Mouse (Mus musculus) v-Abl transformed pro-B cells (cell line): Measurements from ENCODE around the gene Jmjd1c.

Experiments
- in situ Hi-C, 2 experiments: fragments of 400-800 bp; cut with MboI; formaldehyde crosslinking; loops; one replicate each; pipeline ENCODE4 v1.15.1; 2025; ENCODE audit not compliant: unreplicated experiment in 2 of 2

Jmjd1c gene

GRCm38 (mm10) chr10:67120640-67121039, 24.7 kb downstream of the Jmjd1c start:
- in situ Hi-C loops, result no loop called here

GRCm38 (mm10) chr10:67123756-67124155, 27.8 kb downstream of the Jmjd1c start:
- in situ Hi-C loops, result no loop called here

- in situ Hi-C loops, result no loop called here
These were observed 28.2 kb downstream of the Jmjd1c start for GRCm38 (mm10) chr10:67124156-67124555.

- in situ Hi-C loops, result no loop called here
These were observed 30.3 kb downstream of the Jmjd1c start for GRCm38 (mm10) chr10:67126061-67126858.

- in situ Hi-C loops, result no loop called here
These were observed 31.2 kb downstream of the Jmjd1c start for GRCm38 (mm10) chr10:67126859-67127758.

GRCm38 (mm10) chr10:67129531-67129930, 33.6 kb downstream of the Jmjd1c start:
- in situ Hi-C loops, result no loop called here

- in situ Hi-C loops, result no loop called here
These were observed 35.8 kb downstream of the Jmjd1c start for GRCm38 (mm10) chr10:67131709-67132108.

- in situ Hi-C loops, result no loop called here
These were observed 38.4 kb downstream of the Jmjd1c start for GRCm38 (mm10) chr10:67134322-67134721.

GRCm38 (mm10) chr10:67137437-67137836, 41.5 kb downstream of the Jmjd1c start:
- in situ Hi-C loops, result no loop called here

GRCm38 (mm10) chr10:67143661-67144060, 47.7 kb downstream of the Jmjd1c start:
- in situ Hi-C loops, result no loop called here

- in situ Hi-C loops, result no loop called here
These were observed 48.3 kb downstream of the Jmjd1c start for GRCm38 (mm10) chr10:67144269-67144668.

GRCm38 (mm10) chr10:67145623-67146022, 49.7 kb downstream of the Jmjd1c start:
- in situ Hi-C loops, result no loop called here

- in situ Hi-C loops, result no loop called here
These were observed 55.8 kb downstream of the Jmjd1c start for GRCm38 (mm10) chr10:67151766-67152165.

GRCm38 (mm10) chr10:67154647-67155046, 58.7 kb downstream of the Jmjd1c start:
- in situ Hi-C loops, result no loop called here

GRCm38 (mm10) chr10:67174049-67174448, 78.1 kb downstream of the Jmjd1c start:
- in situ Hi-C loops, result no loop called here

- in situ Hi-C loops, result no loop called here
These were observed 80.1 kb downstream of the Jmjd1c start for GRCm38 (mm10) chr10:67176031-67176430.

- in situ Hi-C loops, result no loop called here
These were observed 81.0 kb downstream of the Jmjd1c start for GRCm38 (mm10) chr10:67176932-67177331.

- in situ Hi-C loops, result no loop called here
These were observed 81.5 kb downstream of the Jmjd1c start for GRCm38 (mm10) chr10:67177410-67177809.

GRCm38 (mm10) chr10:67180021-67180420, 84.1 kb downstream of the Jmjd1c start:
- in situ Hi-C loops, result no loop called here

- in situ Hi-C loops, result no loop called here
These were observed 84.9 kb downstream of the Jmjd1c start for GRCm38 (mm10) chr10:67180799-67181198.

- in situ Hi-C loops, result no loop called here
These were observed 86.7 kb downstream of the Jmjd1c start for GRCm38 (mm10) chr10:67182651-67183050.

- in situ Hi-C loops, result no loop called here
These were observed 87.2 kb downstream of the Jmjd1c start for GRCm38 (mm10) chr10:67183086-67183485.
